Mouse (Mus musculus) kidney, adult 9 months (tissue): ENCODE results near the gene Lcn4.

Experiments used
- DNase-seq: peaks from one replicate; pipeline ENCODE4 v3.0.0; 2022

Gene Lcn4

GRCm38 (mm10) chr2:26671182-26671581 lies at the start of gene Lcn4:
Lcn4 (minus strand) TSS chr2:26671282.
- no peak for DNase-seq

GRCm38 (mm10) chr2:26686171-26686675 lies 15.1 kb upstream of the Lcn4 start:
- no peak for DNase-seq

GRCm38 (mm10) chr2:26668746-26669145 lies 2.3 kb downstream of the Lcn4 start:
- no peak for DNase-seq

- DNase-seq: peak; percentile 62
Measured at GRCm38 (mm10) chr2:26663551-26663950, 7.5 kb downstream of the Lcn4 start.

GRCm38 (mm10) chr2:26663112-26663511 lies 8.0 kb downstream of the Lcn4 start:
- DNase-seq: no peak

GRCm38 (mm10) chr2:26662509-26662882 lies 8.6 kb downstream of the Lcn4 start:
- no peak for DNase-seq

- no peak for DNase-seq
Measured at GRCm38 (mm10) chr2:26661768-26662508, 9.1 kb downstream of the Lcn4 start.

GRCm38 (mm10) chr2:26661143-26661752 lies 9.8 kb downstream of the Lcn4 start:
- DNase-seq: no peak

- DNase-seq: no peak
Measured at GRCm38 (mm10) chr2:26657426-26657825, 13.7 kb downstream of the Lcn4 start.

GRCm38 (mm10) chr2:26654687-26655086 lies 16.4 kb downstream of the Lcn4 start:
- DNase-seq: no peak

GRCm38 (mm10) chr2:26646643-26647293 lies 24.3 kb downstream of the Lcn4 start:
- DNase-seq: peak; percentile 88

- DNase-seq: peak; percentile 45
Measured at GRCm38 (mm10) chr2:26643942-26644341, 27.1 kb downstream of the Lcn4 start.

- no peak for DNase-seq
Measured at GRCm38 (mm10) chr2:26641006-26641647, 30.0 kb downstream of the Lcn4 start.

GRCm38 (mm10) chr2:26639838-26640830 lies 30.9 kb downstream of the Lcn4 start:
- DNase-seq: peak; percentile 98

GRCm38 (mm10) chr2:26639083-26639482 lies 32.0 kb downstream of the Lcn4 start:
- peak; percentile 62 for DNase-seq

- DNase-seq: no peak
Measured at GRCm38 (mm10) chr2:26638572-26638971, 32.5 kb downstream of the Lcn4 start.

- no peak for DNase-seq
Measured at GRCm38 (mm10) chr2:26638039-26638438, 33.0 kb downstream of the Lcn4 start.

- DNase-seq: no peak
Measured at GRCm38 (mm10) chr2:26637316-26637932, 33.7 kb downstream of the Lcn4 start.

GRCm38 (mm10) chr2:26636325-26636635 lies 34.8 kb downstream of the Lcn4 start:
- DNase-seq: no peak

GRCm38 (mm10) chr2:26635489-26636324 lies 35.4 kb downstream of the Lcn4 start:
- no peak for DNase-seq
